Mouse (Mus musculus): Measurements from ENCODE around the gene Ttc23.

Ttc23 gene

DNA sequence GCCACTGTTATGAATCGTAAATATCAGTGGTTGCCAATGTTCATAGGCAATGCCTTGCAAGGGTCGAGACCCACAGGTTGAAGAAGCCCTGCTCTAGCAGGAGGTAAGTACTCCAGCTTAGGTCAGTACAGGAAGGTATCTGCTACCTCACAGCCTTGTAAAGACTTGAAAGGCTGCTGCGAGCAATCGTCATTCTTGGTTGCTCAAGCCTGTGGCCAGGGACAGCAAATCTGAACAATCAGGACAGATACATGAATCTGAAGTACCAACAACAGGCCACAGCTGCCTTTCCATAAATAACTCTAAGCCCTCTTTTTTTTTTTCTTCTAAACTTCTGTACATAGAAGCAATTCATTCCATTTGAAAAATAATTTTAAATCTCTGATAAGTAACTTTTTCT is 85.1 kb downstream of the Ttc23 start:
- ATAC-seq (ENCODE audit: insufficient number of reproducible peaks, low FRiP score, low TSS enrichment), result no peak

DNA sequence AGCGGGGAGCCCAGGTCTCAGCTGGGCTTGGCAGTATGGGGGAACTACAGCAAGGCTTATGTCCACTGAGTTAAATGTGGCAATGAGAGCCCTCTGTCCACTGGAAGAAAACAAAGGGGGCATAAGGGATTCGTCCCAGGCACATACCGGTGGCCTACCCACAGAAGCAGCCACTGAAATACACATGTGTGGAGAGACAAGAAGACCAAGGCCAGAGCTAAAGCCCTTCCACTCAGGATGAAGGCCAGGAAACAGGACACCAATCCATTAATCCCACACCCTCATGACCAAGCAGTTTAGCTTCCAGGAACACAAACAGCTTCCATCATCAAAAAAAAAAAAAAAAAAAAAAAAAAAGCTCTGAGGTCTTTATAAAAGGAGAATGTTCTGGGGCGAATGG is 93.2 kb downstream of the Ttc23 start:
- no peak for ATAC-seq (ENCODE audit: insufficient number of reproducible peaks, low FRiP score, low TSS enrichment)

DNA sequence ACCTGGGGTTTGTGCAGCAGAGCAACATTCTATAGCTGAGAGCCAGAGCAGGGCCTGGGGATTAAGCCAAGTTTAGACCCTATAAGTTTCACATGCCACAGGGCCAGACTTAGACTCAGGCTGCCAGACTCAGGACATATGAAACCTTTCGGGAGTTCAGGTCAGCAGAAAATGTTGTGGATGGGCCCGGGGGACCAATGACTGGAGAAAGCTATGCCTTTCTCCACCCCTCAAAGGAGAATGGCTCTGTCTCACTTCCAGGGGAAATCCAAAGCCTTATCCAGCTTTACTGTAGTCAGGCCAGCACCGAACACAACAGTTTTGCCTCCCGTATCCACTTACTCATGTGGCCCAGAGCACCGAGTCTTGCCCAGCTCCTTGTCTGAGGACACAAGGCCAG is 93.6 kb downstream of the Ttc23 start:
- ATAC-seq (ENCODE audit: insufficient number of reproducible peaks, low FRiP score, low TSS enrichment), result no peak

DNA sequence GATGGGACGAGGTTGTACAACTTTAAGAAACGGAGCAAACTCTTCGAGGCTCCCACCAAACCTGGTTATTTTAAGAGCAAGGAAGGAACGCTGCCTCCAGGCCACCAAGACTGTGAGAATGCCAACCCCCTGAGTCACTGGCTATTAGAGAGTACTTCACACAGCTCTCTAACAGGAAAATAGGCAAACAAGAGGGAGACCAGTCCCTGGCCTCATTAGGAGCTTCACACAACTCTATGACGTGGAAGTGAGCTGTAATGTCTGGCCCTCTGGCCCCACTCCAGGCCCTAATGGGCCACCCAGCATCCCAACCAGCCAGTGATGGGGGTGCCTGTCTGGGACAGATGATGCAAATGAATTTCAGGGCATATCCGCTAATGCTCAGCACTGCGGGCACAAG is 94.5 kb downstream of the Ttc23 start:
- no peak for ATAC-seq (ENCODE audit: insufficient number of reproducible peaks, low FRiP score, low TSS enrichment)

DNA sequence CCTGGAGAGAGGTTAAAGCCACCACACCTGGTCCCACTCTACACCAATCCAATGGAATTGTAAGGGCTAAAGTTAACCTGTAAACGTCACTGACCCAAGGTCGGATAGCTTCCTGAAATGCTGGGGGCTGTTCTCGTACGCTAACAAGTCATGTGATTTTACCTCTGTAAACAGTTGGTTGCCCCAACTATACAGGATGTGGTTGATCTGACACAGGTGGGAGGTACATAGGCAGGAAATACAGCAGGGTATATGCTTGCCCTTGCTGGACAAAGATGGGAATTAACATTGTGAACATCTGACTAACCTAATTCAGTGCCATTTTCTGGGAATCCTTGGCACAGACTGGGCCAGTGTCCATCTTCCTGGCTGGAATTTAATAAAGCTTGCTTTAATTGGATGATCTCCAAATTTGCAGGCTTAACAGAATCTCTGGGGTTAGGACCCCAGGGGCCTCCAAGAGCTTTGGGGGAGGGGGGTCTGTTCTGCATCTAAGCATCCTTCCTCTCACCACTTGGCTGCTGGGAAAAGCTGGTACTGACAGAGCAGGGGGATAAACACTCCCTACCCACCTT is 100.6 kb downstream of the Ttc23 start:
- no peak for ATAC-seq (ENCODE audit: insufficient number of reproducible peaks, low FRiP score, low TSS enrichment)

DNA sequence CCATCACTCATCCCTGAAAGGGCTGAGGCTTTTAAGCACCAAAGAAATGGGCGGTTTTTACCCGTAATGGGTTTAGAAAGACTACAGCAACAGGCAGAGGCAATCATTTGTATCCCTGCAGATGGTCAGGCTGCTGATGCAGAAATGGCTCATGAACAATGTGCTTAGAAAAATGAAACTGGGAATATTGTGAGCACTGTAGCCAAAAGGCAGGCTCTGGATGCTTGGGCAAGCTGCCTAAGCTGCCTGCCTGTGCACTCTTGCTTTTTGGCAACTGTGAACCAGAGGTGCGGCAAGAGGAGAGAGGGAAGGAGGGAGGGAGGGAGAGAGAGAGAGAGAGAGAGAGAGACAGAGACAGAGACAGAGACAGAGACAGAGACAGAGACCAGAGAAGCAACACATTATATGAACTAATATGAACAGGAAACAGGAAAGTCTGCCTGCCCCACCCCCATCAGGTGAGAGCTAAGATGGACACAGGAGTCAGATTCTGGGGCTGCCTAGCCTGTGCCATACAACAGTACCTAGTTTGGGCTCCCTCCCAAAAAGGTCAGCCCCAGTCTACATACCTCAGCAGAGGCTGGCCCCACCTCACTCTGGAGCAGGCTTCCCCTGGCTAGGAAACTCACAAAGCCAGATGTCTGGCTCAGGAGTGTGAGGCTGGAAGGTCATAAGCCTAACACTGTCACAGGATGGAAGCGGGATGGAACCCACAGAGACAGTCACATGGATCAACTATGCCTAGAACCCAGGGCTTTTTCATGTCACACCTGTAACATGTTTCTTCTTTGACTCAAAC is 102.4 kb downstream of the Ttc23 start:
- ATAC-seq (ENCODE audit: insufficient number of reproducible peaks, low FRiP score, low TSS enrichment), result no peak

DNA sequence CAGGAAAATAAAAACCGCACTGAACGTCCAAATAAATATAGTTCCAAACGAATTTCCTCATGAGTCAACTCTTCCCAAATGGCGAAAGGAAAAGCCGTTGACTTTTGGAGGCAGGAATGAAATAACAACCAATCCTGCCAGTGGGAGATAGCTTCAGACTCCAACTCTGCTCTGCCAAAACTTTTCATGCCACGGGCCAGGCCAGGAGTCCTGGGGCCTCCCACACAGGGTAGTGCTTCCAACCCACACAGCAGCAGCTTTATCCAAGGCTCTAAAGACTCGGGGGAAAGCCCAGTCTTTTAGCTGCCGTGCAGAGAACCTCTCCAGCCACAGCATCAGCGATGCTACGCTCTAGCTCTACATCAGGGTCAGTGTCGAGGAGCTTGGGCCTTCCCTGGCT is 107.4 kb downstream of the Ttc23 start:
- no peak for ATAC-seq (ENCODE audit: insufficient number of reproducible peaks, low FRiP score, low TSS enrichment)

DNA sequence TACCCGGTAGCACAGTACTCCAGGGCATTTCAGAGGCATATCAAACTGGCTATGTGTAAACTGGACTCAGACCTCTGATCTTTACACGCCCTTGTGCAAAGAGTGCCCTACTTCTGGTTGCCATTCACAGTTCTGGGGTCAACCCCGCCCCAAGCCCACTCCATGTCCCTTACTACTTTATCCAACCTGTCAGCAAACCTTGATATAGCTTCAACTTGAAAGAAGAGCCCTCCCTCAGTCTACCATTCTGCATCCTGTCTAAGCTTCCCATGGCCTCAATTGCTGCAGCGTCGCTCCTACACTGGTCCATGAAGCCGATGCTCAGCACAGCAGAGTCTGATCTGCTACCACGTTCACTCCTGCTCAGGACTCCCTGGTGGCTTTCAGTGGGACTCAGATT is 108.2 kb downstream of the Ttc23 start:
- no peak for ATAC-seq (ENCODE audit: insufficient number of reproducible peaks, low FRiP score, low TSS enrichment)

DNA sequence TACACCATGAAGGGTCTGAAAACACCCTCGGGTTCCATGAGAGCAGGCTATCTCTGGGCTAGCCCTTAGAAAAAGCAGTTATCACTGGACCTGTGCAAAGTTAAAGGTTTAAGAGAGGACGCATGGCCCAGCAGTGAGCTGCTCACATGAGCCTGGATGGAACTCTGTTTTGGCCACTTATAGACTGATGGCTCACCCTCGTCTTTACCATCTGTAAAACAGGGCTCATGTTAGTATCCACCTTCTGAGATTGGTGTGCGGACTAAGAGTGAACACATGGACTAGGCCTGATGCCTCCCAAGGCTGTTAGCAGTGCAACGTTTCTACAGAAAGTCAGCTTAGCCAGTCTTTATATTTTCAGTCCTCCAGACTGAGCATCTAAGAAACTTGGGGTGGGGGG is 109.4 kb downstream of the Ttc23 start:
- ATAC-seq (ENCODE audit: insufficient number of reproducible peaks, low FRiP score, low TSS enrichment), result no peak

DNA sequence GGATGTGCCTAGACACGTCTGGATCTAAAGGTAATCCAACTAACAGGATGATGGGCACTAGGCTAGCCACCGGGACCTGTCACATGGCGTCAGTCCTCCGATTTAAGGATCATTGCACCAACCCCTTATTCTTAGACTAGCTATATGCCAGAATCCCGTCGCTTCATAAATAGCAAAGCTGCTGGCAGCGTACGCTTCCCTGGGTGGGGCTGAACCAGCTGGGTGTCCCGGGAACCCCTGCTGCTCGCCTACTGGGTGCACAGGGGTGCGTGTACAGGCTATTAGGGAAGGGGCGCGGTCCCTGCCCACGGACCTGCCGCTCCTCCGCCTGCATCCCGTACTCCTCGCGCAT is 111.3 kb downstream of the Ttc23 start:
- ATAC-seq (ENCODE audit: insufficient number of reproducible peaks, low FRiP score, low TSS enrichment), result no peak

DNA sequence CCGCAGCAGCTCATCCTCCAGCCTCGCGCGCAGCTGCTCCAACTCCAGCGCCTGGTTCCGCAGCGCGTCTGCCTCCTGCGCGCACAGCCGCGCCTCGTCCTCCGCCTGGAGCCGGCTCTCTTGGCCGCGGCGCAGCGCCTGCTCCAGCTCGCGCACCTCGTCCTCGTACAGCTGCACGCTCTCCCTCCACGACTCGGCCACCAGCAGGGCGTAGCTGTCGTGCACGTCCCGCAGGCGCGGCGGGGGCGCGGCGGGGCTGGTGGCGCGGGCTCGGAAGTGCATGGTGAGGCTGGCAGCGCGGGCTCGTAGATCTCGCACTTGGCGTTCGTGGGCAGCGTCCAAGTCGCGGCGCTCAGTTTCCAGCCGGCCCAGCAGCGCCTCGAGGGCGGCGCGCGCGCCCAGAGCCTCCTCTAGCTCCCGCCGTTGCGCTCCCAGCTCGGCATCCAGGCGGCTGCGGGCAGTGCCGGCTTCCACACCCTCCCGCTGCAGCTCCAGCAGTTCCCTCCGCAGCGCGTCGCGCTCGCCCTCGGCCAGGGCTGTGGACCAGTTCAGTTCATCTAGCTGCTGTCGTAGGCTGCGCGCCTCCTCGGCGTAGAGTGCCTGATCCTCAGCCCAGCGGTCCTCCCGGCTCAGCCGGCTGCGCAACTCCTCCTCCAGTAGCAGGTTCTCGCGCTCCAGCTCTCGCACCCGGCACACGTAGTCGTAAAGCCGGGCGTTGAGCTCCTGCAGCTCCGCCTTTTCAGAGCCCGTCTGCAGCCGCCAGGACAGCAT is 111.8 kb downstream of the Ttc23 start:
- ATAC-seq (ENCODE audit: insufficient number of reproducible peaks, low FRiP score, low TSS enrichment), result peak; percentile 62

DNA sequence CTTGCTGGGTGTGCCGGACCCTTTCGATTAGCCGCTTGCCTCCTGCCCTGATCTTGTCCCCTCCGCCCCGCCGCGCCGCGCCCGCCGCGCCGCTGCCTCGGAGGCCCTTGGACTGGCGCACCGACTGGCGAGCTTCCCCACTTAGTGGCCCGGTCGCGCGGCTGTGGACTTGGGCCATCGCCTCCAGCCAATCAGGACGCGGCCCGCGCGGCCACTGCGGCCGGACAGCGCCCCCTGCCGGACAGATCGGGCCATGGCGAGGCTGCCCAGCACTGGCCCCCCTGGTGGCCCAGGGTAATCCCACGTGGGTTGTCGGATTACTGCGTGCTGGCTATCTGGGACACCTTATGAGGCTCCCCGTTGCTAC is 112.4 kb downstream of the Ttc23 start, which contains the start of gene Synm:
Gene Synm (minus strand): TSS at position 114 of the 367 bp plus-strand sequence.
- ATAC-seq (ENCODE audit: insufficient number of reproducible peaks, low FRiP score, low TSS enrichment), result peak; percentile 82

DNA sequence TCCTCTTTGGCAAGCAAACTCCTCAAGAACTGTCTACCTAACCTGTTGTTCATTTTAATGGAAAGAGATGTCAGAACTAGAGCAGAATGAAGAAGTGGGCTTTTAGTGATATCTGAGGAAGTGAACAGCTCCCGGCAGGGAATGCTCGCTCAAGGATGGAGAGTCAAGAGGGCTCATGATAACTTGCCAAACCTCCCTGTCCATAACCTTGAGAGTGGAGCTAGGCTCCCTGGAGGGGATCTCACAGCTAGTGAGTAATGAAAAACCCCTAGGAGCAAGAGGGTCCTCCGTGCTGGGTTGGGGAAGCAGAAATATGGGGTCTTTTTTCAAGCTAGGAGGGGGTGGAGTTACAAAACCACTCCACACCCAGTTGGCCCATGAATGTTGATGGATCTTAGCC is 116.4 kb downstream of the Ttc23 start:
- ATAC-seq (ENCODE audit: insufficient number of reproducible peaks, low FRiP score, low TSS enrichment), result no peak

DNA sequence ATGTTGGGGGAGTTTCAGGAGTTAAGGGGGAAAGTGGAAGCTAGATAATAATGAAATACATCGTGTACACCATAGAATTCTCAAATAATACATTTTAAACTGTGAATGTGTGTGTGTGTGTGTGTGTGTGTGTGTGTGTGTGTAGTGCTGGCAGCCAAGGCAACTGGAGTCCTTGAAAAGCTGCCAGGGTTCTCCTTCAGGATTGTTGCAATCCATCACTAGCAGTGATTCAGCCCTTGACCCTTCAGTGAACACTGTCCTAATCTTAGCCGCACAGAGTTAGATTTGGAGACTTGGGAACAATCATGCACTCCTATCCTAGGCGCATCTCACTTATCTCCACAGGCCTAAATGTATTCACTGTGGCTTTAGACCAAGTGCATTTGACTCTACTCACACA is 120.9 kb downstream of the Ttc23 start:
- no peak for ATAC-seq (ENCODE audit: insufficient number of reproducible peaks, low FRiP score, low TSS enrichment)

DNA sequence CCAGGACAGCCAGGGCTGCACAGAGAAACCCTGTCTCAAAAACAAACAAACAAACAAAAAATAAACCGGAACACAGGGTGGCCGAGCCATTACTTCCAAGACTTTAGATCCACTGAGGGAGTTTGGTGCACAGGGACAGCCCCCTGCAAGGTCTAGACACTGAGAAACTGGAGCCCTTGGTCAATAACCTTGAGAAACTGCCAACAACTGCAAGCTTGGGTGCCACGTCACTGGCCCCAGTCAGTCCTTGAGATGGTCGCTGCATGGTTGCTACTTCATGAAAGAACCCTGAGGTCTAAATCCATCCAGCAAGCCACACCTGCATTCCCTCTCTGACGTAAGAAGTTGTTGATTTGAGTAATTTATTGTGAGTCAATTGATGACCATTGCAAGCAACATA is 122.3 kb downstream of the Ttc23 start:
- ATAC-seq (ENCODE audit: insufficient number of reproducible peaks, low FRiP score, low TSS enrichment), result no peak

DNA sequence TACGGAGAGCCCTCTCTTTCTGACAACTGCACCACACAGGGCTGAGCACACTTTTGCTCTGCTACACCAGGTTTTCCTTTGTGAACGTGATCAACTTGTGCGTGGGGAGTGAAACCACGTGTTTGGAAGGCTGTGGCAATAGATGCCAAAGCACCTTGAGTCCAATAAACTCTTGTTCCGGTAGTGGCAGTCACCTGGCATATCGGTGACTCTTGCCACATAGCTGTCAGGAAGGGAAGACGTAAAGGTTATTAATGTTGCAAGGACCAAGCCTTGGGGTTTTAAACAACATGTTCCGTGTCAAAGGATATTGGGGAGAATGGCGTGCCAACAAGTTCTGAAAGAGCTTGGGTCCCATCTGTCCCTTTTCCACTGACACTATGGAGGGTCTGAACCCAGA is 125.0 kb downstream of the Ttc23 start:
- no peak for ATAC-seq (ENCODE audit: insufficient number of reproducible peaks, low FRiP score, low TSS enrichment)

DNA sequence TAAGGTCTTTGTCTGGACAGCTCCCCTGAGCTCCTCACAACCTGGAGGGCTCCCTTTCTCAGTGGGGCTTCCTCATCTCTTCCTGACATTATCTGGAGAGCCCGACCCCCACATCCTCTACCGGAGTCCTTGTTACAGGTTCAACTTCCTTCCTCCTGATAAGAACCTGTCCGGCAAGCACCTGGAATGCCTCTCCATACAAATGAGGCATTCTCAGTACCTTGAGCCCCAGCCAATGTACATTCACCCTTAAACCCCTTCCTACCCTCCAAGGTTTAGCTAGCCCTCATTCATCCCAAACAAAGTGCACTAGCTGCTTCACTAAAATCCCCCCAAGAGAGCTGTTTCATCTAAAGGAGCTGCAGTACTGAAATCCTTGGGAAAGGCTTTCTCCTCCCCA is 128.4 kb downstream of the Ttc23 start:
- no peak for ATAC-seq (ENCODE audit: insufficient number of reproducible peaks, low FRiP score, low TSS enrichment)

DNA sequence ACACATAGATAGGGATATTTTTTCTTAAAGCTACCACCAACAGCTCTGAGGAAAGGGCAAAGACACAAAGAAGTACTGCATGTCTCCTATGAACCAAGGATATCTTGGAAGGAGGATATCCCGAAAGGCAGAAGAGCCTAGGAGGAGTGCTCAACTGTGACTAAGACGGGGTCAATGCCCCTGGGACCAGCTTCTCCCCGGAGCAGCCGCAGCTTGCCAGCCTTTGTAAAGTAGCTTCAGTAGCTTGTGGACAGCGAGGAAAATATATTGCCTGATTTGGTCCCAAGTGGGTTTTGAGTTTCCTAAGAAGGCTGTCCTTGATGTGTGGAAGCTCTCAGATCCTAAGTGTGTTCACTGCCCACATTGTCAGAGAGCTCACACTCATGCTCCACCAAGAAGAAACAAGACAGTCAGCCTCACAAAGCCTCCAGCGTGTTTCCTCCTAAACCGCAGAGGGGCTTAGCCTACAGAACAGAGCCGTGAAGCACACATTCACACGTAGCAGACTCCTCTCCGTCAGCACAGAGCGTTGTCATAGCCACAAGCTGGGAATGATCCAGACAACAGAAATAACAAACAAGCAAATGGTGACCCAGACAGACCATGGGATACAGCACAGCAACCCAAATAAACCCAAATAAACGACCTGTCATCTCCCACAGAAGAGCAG is 129.6 kb downstream of the Ttc23 start:
- ATAC-seq (ENCODE audit: insufficient number of reproducible peaks, low FRiP score, low TSS enrichment), result no peak

DNA sequence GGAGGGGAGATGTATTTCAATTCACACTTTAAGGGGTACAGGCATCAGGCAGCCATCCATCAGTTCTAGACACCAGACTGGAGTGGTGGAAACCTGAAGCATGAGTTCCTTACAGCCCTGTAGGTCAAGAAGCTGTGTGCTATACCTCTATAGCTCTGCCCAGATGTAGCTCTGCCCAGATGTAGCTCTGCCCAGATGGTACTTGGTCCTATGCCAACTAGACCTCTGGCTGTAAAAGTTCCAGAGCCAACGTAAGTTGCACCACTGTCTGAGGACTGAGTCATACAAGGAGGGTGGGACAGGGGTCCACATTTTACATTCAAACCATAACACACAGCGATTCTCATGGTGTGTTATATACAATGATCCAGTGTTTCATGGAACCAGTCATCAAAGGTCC is 140.7 kb downstream of the Ttc23 start:
- no peak for ATAC-seq (ENCODE audit: insufficient number of reproducible peaks, low FRiP score, low TSS enrichment)

DNA sequence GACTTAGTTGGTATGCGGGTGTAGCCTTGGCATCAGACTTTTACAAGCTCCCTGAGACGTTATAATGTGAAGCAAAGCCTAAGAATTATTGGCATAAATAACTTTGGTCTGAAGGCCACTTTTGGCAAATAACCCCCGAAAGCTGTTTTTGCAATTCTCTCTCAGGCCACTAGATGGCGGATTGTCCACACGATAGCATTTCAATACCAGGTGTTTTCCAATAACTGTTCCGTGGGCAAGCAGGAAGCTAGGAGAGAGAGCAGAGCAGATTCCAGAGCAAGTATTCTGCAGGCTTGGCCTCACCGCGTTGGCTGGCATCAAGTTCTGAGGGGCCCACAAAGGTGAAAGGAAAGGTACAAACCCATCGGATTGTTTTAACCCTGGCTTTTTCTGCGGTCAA is 141.5 kb downstream of the Ttc23 start:
- ATAC-seq (ENCODE audit: insufficient number of reproducible peaks, low FRiP score, low TSS enrichment), result peak; percentile 74

DNA sequence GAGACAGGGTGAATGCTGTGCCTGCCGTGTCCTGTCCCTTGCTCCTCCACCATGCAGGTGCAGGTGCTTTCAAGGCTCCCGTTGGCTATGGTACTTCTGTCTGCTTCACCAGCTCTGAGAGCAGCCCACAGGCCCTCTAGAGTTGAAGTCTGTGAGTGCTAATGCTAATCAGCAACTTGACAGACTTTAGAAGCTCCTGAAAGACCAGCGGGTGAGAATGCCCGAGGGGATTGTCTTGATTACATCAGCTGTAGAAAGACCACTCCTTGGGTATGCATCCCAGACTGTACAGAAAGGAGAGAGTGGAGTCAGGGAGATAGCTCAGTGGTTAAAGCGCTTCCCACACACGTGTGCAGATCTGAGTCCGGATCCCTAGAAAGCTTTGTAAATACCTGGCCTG is 144.0 kb downstream of the Ttc23 start:
- ATAC-seq (ENCODE audit: insufficient number of reproducible peaks, low FRiP score, low TSS enrichment), result no peak
